Mouse (Mus musculus): ENCODE results near the gene Tead1. TPM values are rescaled to one million over a fixed set of nuclear protein-coding genes. Genes with fewer than 3 reads are reported as not detected.
A peak's percentile ranks its signal among the peaks of the same experiment; 100 is the strongest.

Tead1 gene
- total RNA-seq, 4 experiments from 2014 or later = 12.3 to 13.5 (median 12.6) TPM

DNA sequence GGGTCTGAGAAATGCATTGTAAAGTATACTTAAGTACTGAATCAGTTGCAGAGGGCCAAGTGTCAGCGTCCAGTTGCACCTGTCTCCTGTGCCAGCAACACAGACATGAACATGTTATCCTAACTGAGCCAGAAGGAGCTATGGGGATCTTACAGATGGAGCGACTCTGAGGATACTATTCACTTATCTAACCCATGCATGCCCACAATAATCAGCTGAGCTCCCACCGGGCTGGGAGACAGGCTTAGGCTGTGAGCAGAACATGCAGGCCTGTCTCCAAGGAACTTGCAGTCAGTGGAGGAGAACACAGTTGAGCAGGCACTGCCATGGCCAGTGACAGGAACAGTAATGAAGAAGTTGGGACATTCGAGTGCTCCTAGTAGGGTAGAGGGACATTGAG is 42.7 kb downstream of the Tead1 start:
- no peak for DNase-seq (ENCODE audit: low spot score in 2 of 2)

DNA sequence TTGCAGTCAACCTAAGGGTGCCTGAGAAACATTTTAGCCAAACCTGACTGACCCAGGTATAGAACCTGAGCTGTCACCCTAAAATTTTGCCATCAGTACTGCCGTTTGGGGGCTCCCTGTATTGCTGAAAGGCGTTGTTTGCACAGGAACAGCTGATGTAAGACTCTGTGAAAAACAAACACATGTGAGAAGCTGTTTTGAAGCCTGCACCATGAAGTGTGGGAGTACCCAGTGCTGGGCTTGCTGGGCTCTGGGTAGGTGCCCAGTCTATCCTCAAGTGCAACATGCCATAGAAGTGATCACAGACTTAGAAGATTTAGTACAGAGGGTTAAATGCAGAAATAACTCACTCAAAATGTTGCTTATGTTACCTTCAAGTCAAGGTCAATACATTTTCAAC is 49.3 kb downstream of the Tead1 start:
- DNase-seq (ENCODE audit: low spot score in 2 of 2) = no peak

DNA sequence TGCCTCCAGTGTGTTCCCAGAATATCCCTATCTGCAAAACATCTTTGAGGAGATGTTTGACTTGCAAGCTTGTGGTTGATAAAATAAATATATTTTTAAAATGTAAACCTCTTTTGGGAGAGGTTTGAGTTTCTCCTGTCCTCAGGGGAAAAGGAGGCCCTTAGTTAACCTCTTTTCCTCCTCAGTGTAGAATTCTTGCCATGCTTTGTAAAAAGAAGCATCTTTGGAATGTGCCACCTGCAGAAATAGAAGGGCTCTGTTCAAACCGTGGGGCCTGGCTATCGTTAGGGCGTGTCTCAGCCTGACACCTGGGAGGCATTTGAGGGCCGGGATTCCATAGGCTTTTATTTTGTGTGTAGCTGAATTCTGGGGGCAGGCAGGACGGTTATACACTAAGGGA is 51.1 kb downstream of the Tead1 start:
- no peak for DNase-seq (ENCODE audit: low spot score in 2 of 2)

DNA sequence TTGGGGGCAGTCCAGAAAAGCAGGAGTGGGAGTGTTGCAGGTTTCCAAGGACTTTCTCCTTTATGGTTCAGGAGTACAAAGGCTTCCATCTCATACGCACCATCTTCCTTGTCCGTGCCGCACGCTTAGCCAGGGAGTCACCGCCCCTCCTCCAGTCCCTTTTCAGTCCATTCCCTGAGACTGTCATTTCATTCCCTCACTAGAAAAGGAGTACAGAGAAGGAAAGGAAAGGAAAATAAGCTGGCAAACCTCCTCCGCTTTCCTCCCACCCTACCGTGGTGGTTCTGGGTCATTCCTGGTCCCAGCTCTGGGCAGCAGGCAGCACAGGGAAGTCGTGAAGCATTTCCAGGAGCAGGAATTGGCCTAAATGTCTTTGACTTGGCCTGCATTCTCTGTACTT is 52.5 kb downstream of the Tead1 start:
- no peak for DNase-seq (ENCODE audit: low spot score in 2 of 2)

DNA sequence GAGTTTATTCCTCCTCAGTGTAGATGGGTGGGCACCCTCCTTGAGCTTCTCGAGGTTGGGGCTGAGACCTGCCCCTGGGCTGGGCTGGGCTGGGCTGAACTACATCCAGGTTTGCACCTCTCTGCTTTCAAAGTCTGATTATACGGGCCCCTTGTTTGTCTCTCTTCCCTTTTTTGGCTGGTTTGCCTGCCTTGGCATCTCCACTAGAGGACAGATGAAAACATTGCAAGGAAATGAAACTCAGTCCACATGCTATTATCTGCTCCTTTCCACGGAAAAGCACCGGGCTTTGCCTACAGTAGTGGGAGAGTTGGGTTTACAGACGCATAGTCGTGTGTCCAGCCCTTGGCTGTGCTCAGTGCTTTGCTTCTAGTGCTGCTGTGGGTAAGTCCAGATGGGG is 60.1 kb downstream of the Tead1 start:
- DNase-seq (ENCODE audit: low spot score in 2 of 2) = no peak

DNA sequence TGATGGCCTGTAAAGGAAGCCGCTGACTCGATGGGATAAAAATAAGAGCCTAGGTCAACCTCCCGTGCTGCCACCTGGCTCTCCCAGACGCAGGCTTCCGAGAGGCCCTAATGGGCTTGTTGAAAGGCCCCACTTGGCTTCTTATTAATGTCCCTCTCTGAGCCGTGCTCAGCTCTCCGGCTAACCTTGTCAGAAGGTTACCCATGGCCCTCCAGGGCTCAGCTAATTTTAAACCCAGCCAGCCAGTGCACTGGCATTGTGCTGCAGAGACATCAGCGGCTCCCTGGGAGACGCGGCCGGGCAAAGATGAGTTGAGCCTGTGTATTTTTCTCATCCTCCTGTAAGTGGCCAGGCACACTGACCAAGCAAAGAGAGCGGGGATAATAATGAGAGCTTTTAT is 62.7 kb downstream of the Tead1 start:
- no peak for DNase-seq (ENCODE audit: low spot score in 2 of 2)

DNA sequence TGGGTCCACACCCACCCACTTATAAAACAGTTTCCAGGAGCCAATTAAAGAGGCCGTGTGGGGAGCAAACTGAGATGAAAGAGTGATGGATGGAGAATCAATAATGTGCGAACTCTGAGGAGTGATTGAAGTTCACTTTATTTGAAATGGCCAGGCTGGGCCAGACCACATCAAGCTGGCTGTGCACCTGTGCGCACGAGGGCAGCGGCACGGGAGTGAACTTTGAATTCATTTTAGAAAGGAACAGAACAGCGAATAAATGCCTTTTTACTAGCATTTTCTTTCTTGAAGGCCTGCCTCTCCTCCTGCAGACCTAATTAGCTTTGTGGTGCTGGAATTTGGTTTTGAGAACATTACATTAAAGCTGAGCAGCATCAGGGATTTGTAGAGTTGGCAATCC is 63.9 kb downstream of the Tead1 start:
- no peak for DNase-seq (ENCODE audit: low spot score in 2 of 2)

DNA sequence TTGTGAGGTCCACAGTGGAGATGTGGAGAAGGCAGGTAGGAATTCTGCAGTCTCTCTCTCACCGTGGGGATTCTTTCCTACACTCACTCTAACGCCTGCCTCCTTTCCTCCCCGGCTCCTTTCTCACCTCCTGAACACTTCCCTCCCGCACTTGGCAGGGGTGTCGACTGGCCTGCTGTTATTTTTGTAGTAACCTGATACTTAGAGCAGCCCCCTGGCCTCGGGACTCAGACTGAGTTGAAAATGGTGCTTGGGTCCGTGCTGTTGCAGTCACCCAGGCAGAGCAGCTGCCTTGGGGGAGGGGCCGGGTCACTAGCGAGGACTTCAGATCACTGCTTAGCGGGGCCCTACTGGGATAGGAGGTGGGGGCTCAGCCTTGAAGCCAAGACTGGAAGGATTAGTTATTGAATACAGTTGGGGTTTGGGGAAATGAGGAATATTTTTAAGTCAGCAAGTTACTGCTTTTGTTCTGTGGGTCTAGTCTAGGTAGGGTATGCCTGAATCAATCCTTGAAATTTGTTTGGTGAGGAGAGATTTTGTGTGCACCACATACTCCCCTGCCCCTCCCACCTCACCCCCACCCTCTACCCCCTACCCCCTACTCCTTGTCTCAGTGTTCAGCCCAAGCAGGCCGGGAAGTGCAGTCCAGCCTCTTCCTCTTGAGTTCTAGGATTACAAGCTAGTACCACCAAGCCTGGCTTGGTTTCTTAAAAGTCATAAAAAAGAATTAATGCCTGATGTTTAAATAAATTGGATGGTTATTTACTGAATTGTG is 64.7 kb downstream of the Tead1 start:
- DNase-seq (ENCODE audit: low spot score in 2 of 2) = no peak

DNA sequence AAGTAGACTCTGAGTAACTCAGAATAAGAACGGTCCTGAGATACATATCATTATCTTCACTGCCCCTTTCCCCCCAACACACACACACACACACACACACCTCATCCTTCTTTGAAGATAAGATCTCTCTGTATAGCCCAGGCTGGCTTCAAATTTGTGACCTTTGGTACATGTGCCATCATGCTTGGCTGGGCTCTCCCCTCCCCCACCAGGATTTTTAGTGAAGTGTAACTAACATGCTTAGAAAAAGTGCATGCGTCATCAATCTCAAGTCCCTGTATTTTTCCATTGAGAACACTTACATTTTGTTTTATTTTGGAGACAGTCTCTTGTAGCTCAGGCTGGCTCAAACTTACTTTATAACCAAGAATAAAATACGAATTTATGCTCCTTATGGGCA is 68.1 kb downstream of the Tead1 start:
- no peak for DNase-seq (ENCODE audit: low spot score in 2 of 2)

DNA sequence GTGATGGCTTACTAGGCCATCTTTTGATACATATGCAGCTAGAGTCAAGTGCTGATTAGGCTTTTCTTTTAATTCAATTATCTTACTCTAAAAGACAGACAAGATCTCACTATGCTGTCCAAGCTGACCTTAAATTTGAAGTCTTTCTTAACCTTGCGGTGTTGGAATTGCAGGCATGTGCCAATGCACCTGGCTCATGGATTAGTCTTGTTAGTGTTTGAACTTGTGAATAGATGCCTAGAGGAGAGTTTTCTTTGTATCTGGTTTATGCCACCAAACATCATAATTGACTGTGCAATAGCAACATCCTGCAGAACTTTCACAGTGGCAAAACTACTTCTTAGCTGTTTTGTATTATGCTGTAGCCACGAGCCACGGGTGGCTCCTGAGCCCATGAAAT is 68.7 kb downstream of the Tead1 start:
- no peak for DNase-seq (ENCODE audit: low spot score in 2 of 2)

DNA sequence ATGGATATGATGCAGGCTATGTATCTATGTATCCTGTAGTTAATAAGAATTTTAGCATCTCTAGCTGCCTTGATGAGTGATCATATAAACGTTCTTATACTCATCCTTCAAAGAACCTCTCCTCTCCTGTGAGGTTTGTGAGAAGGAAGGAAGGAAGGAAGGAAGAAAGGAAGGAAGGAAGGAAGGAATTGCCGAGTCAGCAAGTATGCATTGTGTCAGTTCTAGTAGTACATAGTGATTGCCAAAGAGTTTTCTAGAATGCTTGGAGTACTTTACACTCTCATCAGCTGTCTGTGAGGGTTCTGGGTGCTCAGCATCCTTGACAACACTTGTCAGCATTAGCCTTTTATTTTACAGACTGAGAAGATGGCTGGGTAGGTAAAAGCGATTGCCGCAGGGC is 69.2 kb downstream of the Tead1 start:
- DNase-seq (ENCODE audit: low spot score in 2 of 2) = no peak

DNA sequence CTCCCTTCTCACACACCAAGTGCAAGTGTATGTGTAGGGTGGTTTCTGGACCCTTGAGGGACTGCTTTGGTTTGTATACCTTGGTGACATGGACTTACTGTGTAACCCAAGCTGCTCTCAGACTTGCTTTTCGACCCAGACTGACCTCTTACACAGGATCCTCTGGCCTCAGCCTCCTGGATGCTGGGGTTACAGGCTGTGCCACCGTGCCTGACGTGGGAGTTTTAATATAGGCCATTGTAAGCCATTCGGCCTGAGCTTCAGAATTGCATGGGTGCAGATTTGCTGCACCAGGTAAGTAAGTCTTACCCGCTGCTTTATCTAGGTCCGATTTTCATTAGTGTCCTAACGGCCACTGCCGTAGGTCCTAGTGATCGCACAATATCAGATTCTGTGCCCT is 71.0 kb downstream of the Tead1 start:
- no peak for DNase-seq (ENCODE audit: low spot score in 2 of 2)

DNA sequence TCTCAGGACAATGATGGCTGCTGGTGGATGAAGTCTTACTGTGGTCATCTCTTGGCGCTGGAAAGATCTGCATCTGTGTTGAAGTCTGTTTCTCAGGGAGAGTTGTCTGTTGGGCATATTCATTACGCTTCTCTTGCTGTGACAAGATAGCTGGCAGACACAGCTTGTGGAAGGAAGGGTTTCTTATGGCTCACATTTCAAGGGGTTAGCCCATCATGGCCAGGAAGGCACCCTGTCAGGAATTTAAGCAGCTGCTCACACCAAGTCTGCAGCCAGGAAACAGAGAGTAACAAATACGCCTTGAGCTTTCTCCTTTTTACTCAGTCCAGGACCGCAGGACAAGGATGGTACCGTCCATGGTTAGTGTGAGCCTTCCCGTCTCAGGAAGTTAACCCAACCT is 73.2 kb downstream of the Tead1 start:
- no peak for DNase-seq (ENCODE audit: low spot score in 2 of 2)

DNA sequence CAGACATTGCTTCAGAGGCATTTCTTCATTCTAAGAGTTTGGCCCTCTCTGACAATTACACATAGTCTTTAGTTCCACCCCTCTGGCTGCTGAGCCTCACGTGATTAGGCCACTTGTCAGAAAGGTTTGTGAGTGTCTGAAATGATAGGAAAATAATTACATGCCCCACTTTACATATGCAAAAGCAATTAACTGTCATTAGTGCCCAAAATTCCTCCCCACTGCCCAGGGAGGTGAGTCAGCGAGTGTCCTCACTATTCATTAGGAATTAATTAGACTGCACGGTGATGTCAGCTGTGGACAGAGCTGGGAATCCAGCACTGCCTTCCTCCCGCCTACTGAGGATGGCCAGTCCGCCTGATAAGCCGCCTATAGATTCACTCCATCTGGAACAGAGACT is 74.2 kb downstream of the Tead1 start:
- DNase-seq (ENCODE audit: low spot score in 2 of 2) = no peak

DNA sequence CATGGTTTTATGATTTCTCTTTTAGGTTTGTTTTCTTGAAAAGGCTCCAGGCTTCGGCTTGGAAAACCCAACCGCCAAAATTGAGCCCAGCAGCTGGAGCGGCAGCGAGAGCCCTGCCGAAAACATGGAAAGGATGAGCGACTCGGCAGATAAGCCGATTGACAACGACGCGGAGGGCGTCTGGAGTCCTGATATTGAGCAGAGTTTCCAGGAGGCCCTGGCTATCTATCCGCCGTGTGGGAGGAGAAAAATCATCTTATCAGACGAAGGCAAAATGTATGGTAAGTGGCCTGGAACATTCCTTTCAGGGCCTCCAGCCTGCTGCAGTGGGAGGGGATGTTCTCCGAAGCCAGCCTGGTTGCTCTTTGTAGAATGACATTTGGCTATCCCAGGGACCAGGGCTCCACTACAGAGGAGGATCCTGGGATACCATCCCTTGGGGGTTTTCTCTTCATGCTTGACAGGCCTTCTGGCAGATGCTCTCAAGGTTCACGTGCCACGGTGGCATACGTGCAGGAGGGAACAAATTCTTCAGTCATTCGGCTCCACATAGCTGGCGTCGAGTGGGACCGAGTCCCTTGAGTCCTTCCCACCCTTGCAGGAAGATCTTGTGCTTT is 80.3 kb downstream of the Tead1 start:
- no peak for DNase-seq (ENCODE audit: low spot score in 2 of 2)

DNA sequence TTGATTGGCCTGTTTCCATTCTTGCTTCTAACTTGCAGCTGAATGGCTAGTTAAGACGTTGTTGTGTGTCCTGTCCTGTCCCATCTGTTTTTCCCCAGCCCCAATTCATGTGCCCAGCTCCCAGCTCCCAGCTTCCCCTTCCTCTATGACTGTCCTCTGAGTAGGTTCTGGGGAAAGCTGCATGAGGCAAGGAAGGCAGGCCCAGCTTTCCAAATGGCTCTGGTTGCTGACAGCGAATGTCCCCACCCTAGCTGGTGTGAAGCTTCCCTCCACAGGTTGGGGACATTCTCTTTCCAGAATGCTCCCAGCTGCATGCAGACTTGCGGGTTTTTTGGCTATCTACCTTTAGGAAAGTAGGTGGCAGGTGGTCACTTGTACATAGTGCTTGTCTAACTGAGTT is 81.2 kb downstream of the Tead1 start:
- no peak for DNase-seq (ENCODE audit: low spot score in 2 of 2)

DNA sequence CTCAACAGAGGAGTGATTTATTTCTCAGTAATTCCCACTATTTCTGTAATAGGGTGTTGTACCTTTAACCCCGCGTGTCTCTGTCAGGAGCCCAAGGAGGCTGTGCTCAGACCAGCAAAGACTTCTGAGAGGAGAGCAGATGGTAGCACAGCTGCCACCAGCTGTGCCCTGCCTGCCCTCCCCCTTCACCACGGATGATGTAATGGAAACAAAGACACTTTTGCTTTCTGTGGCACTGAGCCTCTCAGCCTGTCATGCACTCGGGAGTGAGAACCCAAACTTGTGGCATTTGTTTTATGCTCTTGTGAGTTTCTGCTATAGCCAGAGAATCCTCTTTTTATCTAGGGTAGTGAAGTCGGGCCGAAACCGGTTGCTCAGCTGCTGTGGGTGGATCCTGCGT is 81.7 kb downstream of the Tead1 start:
- DNase-seq (ENCODE audit: low spot score in 2 of 2) = peak in 1 of 2 experiments; percentile 23

DNA sequence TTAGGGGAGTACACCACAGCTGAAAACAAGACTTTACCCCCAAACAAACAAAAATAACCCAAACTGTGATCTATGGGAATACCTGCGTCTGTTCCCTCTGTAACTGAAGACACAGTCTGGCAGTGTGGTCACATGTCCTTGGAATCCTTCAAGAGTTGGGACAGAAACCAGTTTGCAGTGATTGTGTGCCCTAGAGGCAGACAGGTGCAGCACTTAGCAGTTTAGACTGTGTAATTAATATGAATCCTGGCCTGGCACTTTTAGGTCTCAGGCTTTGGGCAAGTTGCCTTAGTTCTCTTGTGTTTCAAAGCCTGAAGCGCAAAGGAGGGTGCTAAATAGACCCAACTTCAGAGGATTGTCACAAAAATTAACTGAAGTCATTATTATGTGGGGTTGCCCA is 83.8 kb downstream of the Tead1 start:
- DNase-seq (ENCODE audit: low spot score in 2 of 2) = no peak

DNA sequence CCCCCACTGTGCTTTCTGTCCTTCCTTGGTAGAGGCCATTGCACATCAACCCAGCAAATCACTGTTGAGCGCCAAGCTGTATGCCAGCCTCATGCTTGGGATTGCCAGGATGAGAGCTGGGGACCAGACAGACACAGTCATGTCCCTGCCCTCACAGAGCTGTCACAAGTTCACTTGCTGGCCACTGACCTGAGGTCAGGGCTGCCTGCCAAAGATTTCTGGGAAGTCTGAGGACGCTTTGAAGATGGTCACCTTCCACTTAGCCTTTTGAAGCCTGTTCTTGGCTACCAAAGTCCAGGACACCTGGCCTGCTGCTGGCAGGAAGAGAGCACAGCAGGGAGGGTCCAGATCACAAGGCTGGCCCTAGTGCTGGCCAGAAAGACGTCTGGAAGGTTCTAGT is 84.4 kb downstream of the Tead1 start:
- DNase-seq (ENCODE audit: low spot score in 2 of 2) = no peak

DNA sequence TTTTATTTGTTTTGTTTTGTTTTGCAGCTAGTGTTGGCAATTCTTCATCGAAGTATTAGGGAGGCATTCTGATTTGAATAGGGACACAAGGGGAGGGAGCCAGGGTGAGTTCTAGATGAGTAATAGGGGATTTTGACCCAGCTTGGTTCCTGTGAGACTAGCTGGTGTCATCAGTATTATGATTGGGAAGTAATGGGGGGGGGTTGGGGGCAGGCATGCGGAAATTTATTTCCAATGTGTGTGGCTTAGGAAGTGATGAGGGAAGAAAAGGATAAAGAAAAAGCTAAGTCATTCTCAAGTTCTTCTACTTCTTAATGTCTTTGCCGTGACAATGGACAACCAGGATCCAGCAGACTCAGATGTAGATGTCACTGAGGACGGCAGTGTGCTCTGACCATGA is 85.8 kb downstream of the Tead1 start:
- no peak for DNase-seq (ENCODE audit: low spot score in 2 of 2)

DNA sequence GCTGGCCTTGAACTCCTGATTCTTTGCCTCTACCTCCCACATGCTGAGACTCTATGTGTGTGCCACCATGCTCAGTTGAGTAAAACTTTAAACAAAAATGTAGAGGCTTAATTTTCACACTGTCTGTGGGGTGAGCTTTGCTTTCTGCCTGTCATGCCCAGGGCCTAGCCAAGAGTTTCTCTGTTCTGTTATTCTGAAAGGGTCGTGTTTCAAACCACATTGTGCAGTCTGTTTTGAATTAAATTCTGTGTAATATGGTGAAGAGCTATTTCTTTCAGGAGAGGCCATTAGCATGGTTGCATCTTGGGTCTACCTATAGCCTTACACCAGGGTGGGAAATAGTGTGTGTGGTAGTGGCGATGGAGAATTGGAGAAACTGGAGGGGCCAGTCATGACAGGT is 90.7 kb downstream of the Tead1 start:
- no peak for DNase-seq (ENCODE audit: low spot score in 2 of 2)

DNA sequence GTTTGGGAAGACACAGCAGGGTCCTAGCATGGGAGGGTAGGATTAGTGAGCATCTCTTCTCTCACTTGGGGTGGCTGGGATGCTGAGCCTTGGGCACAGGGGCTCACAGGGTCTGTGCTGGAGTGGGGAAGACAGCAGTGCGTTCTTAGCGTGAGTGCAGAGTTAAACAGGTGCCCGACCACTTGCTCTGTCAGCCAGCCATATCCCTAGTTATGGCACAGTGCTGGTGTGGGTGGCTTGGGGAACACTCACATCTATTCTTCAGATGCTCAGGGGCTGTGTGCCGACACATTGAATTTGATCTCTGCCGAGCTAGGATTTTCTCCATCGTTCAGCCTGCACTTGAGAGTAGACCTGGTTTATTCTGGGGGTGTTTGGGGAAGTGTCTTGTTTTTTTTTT is 92.3 kb downstream of the Tead1 start:
- DNase-seq (ENCODE audit: low spot score in 2 of 2) = no peak

DNA sequence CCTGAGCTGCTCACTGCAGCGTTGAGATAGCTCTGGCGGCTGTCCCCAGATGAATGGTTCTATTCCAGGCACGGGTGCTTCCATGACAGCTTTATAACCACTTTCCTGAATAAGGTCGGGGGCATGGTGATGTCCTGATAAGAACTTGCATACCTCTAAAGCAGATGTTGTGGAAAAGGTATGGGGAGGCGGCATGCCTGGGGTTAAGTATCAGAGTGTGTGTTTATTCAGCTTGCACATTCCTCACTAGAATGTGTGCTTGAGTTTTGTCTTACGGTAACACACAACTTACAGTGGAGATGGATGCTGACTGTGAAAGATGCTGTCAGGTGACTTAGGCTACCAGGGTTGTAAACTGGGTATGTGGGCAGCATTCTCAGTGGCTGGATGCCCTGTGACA is 93.7 kb downstream of the Tead1 start:
- DNase-seq (ENCODE audit: low spot score in 2 of 2) = no peak

DNA sequence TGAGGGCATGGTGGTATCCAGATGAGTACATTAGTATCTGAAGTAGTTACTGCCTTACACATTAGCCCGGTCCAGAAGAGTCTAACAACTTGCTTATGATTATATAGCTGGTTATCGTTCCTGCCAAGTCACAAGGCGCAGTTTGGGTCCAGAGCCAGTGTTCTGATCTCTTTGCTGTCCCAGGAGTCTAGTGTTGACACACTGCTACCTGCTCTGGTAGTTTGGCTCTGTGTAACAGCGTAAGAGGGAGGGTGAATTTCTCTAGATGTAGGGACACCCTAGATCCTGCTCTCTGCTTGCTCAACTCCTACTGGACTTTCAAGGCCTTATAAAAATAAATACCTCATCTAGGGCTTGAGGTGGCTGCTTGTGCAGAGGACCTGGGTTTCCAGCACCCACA is 94.5 kb downstream of the Tead1 start:
- DNase-seq (ENCODE audit: low spot score in 2 of 2) = no peak

Data from left cerebral cortex, adult 8-10 months (tissue).